Mouse (Mus musculus): ENCODE measurements around the gene Ncapd2.

The Ncapd2 gene

DNA sequence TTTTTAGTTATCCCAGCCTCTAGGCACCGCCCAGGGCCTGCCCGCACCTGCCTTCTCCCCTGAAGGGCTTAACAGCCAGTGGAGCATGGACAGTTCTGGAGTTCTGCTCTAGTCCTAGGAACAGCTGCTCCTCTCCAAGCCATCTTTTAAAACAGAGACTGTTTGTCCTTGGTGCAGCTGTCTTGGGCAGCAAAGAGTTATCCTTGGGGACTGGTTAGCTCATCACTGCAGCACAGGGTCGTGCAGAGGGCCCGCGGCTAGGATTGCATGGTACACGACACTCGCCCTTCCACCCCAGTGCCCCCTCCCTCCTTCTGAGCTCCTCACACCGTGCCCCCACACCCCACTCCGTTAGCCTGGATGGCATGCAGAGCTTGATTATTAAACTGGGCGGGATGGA, 44.2 kb downstream of the Ncapd2 start:
- no peak for DNase-seq (ENCODE audit: low spot score)

DNA sequence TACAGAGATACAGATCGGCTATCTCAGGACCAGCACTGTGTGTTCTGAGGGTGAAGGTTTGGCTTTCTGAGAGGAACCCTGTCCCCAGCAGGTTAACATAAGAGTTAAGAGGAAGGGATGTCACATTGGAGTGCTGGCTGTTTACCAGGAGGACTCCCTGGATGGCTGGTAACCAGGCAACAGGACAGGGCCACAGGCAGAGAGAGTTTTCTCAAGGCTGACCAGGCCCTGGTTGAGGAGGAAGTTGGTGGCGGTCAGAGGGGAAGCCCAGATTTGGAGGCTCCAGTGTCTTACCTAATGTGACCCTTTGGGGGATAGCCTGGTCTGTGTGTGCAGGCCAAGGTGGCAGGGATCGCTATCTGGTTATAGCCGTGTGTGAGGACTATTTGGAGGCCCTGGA, 44.7 kb downstream of the Ncapd2 start:
- no peak for DNase-seq (ENCODE audit: low spot score)

DNA sequence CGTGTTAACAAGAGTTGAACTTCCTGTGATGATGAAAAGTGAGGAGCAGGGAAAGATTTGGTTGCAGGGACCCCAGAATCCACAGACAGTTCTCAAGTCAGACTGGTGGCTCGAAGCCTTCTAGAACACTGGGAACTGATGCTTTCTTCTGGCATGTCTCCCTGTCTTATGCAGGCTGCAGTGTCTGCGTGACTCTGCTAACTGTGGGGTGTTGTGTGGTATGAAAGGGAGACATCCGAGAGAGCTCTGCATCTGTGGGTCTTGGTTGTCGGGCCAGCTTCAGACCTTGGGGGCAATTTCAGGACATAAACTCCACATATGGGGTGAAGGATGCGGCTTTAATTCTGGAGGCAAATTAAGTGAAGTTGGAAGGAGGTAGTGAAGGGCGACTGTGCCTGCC, 45.4 kb downstream of the Ncapd2 start:
- no peak for DNase-seq (ENCODE audit: low spot score)

DNA sequence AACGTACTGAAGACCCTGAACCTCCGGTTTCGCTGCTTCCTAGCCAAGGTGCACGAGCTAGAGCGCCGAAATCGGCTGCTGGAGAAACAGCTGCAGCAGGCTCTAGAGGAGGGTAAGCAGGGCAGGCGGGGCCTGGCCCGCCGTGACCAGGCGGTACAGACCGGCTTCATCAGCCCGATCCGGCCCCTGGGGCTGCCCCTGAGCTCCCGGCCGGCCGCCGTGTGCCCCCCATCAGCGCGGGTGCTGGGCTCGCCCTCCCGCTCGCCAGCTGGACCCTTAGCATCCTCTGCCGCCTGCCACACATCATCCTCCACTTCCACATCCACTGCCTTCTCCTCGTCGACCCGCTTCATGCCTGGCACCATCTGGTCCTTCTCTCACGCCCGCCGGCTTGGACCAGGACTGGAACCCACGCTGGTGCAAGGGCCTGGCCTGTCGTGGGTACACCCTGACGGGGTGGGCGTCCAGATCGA, 46.0 kb downstream of the Ncapd2 start:
- peak; percentile 32 for DNase-seq (ENCODE audit: low spot score)

DNA sequence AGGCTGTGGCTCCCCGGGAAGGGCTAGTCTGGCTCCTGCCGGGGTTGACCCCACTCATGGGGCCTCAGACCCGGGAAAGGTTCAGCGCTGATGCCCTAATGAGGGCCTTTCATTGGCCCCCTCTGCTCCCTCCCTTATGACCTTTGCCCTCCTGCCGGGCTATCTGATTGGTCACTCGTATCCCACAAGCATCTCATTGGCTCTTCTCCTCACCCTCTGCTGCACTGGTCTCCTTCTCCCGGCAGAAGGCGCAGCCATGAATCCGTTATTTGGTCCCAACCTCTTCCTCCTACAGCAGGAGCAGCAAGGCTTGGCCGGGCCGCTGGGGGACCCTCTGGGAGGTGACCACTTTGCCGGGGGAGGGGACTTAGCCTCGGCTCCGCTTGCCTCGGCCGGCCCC, 46.5 kb downstream of the Ncapd2 start, which contains the start of gene Iffo1:
TSS of gene Iffo1 (plus strand) at position 241 of the 400 bp plus-strand sequence.
- peak; percentile 73 for DNase-seq (ENCODE audit: low spot score)

DNA sequence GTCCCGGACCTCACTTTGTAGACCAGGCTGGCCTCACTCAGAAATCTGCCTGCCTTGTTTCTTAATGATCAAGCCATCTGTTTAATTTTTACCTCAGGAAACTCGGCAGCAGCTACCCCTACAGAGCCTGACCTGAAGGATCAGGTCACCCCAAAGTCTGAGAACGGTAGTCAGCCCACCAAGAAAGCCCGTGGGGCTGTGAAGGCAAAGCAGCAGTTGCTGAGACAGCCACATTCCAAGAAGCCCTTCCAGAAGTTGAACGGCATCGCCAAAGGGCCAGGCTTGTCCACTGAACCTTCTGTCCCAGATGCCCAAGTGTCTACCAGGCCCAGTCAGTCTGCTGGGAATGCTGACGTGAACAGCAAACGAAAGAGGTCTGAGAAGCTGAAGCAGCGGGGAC, 47.6 kb downstream of the Ncapd2 start:
- no peak for DNase-seq (ENCODE audit: low spot score)

DNA sequence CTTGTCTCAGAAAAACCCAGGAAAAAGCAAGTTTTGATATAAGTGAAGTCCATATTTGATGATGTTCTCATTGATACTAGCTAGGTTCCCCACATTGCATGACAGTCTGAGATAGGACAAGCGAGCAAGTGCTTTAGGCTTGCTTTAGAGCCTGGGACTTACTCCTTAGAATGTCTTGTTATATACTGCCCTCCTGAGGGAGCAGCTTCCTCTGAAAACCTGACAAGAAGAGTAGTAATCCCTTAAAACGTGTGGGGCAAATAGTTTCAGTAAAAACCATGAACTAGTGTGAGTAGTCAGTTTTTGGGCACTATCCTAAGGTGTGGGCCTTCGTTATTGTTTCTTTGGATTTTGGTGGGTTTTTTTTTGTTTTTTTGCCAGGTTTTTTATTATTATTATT, 48.4 kb downstream of the Ncapd2 start:
- DNase-seq (ENCODE audit: low spot score) = no peak

DNA sequence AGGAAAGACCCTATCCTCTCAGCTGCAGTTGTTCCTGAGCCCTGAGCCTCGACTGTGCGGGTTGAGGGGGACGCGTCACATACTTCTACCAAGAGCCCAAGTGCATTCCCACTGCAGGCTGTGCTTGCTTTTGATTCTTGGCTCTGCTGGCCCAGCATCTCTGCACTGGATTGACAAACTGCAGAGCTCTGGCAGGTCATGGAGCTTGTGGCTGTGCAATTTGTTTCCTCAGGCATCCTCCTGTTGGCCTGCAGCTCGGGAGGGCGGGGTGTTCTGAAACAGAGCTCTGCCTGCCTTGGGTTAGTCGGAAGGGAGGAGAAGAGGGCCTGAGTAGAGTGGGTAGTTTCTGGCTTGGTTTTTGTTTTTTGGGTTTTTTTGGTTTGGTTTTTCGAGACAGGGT, 49.1 kb downstream of the Ncapd2 start:
- no peak for DNase-seq (ENCODE audit: low spot score)

DNA sequence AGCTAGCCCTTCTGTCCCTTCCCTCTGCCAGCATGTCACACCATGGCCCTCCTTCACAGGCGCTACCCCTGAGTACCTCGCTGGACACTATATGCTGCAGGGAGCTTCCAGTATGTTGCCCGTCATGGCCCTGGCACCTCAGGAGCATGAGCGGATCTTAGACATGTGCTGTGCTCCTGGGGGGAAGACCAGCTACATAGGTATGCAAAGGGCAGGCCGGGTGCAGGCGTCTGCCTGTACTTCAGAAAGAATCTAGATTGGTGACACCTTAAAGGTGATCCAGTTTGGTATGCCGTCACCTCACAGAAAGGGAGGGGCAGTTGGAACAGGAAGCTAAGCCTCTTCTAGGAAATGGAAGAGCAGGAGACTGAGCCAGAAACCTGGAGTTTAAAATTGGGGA, 51.8 kb downstream of the Ncapd2 start:
- no peak for DNase-seq (ENCODE audit: low spot score)

DNA sequence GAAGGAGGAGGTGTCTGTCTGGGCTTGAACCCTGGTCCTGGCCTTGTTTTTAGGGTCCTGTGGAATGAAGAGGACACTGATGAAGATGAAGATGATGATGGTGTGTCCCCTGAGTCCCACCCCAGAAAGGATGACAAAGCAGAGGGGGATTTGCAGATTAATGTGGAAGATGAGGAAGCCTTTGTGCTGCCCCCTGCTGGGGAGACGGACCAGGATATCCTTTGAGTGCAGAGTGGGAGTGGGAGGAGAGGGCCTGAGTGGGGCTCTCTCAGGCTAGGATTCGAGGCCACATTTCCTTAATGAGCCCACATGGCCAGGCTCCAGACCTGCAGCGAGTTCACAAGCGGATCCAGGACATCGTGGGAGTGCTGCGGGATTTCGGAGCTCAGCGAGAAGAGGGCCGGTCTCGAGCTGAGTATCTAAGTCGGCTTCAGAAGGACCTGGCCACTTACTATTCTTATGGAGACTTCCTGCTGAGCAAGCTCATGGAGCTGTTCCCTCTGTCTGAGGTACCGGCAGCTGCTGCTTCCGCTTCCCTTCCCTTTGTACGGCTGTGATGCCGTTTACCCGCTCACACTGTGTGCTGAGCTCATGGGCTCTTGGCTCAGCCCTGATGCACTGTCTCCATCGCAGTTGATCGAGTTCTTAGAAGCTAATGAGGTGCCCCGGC, 54.4 kb downstream of the Ncapd2 start:
- no peak for DNase-seq (ENCODE audit: low spot score)

DNA sequence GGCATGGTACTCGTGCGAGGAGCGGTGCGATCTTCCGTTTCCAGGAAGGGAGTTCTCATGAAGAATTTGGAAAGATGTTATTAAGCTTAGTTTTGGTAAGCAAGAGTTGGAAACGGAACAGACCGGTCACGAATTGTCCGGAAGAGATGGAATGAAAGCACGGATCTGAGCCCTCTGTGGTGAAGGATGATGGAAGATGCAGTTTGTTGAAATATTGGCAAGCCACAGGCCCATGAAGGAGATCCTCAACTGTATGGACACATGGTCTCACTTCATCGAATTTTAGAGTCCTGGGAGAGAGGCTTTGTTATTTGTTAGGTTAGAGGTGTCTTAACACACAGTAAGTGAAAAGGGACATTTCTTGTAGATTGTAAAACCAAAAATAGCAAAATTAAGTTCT, 59.0 kb downstream of the Ncapd2 start:
- DNase-seq (ENCODE audit: low spot score) = no peak

DNA sequence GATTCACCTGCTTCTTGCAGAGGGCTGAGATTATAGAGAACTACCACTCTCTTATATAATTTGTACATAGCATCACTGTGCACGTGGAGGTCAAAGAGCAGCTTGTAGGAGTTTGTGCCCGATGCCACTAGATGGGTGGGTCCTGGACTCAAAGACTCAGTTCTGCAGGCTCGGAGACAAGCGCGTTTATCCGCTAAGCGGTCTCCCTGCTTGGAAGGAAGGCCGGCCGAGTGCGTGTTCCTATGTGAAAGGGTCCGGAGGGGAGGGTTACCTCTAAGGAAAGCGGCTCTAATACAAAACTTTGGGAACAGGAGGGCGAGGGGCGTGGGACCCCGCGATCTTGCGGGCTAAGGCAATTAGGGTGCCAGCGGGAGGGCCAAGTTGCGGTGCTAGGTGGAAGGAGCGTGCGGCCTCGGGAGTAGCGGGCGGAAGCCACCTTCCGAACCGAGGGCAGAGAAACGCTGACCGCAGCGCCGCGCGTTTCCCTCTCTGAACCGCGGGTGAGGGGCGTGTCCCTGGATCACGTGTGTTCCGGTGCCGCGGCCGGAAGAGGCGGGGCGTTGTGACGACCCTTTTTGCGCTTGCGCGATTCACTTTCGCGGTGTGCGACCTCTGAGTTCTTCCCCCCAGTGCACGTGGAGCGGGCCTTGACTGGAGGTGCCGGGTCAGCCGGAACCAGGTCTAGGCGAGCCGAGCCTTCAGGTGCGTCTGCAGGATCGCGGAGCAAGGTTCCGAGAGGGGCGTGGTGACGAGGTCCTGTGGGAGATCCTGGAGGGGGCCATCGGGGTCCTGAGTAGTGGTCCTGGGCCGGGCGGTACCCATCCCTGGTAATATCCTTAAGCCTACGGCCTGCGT, 60.0 kb downstream of the Ncapd2 start, which contains the start of gene Nop2:
TSS of gene Nop2 (plus strand) at position 608 of the 855 bp plus-strand sequence.
- DNase-seq (ENCODE audit: low spot score) = peak; percentile 86

DNA sequence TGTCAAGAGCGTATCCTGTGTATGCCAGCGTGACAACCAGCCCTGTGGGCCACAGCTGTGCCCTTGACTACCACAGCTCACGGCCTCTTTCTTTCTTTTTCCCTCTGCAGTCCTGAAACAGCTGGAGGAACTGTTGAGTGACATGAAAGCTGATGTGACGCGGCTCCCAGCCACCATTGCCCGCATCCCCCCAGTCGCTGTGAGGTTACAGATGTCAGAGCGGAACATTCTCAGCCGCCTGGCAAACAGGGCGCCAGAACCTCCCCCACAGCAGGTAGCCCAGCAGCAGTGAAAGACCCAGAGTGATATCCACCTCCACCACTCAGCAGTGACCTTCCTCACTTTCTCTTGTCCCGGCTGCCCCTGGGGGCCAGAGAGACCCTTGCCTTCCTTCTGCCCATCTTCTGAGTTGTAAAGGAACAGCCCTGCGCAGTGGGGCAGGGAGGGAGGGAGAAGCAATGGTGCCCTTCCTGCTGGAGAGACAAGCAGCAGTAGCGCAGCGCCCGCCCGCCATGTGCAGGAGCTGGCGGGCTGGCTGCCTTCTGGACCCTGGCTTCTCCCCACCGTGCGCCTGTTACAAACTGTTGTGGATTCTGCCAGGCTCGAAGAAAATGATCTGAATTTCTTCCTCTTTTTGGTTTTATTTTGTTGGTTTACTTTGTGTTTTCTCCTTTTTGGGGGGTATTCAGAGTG, 61.6 kb downstream of the Ncapd2 start:
- DNase-seq (ENCODE audit: low spot score) = no peak

DNA sequence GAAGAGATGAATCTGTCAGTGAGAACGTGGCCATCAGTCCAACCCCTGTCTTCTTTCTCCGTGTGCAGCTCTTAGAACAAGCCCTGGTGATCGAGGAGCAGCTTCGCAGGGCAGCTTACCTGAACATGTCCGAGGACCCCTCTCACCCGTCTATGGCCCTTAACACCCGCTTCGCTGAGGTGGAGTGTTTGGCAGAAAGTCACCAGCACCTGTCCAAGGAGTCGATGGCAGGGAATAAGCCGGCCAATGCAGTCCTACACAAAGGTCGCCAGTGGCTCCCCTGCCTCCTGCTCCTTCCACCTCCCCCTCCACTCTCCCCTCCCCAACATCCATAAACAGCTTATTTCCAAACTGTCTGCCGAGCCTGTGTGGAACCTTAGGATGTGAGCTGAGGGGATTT, 62.8 kb downstream of the Ncapd2 start:
- DNase-seq (ENCODE audit: low spot score) = no peak

DNA sequence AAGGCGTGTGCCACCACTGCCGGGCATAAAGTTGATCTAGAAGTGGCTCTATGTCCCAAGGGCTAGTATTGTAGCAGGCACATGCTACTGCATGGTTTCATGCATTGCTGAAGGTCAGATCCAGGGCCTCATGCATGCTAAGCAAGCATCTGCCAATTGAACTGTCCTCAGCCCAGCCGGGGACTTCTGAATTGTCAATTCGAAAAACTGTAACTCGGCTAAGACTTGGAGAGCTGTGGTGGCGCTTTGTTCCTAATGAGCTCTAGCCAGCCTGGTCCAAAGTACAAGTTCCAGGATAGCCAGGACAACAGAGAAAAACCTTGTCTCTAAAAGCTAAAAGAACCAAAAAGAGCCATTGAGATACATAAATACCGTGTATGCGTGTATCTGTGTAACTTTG, 72.1 kb downstream of the Ncapd2 start:
- no peak for DNase-seq (ENCODE audit: low spot score)
